Mouse (Mus musculus): ENCODE data around the gene Man1c1.

Gene Man1c1

GRCm38 (mm10) chr4:134673882-134674463 lies 30.1 kb downstream of the Man1c1 start:
- peak; percentile 76 for DNase-seq

- no peak for DNase-seq
Measured at GRCm38 (mm10) chr4:134673151-134673550, 30.9 kb downstream of the Man1c1 start.

GRCm38 (mm10) chr4:134672326-134672725 lies 31.8 kb downstream of the Man1c1 start:
- no peak for DNase-seq

GRCm38 (mm10) chr4:134671660-134672173 lies 32.4 kb downstream of the Man1c1 start:
- no peak for DNase-seq

- DNase-seq = no peak
Measured at GRCm38 (mm10) chr4:134669742-134670354, 34.2 kb downstream of the Man1c1 start.

- peak; percentile 83 for DNase-seq
Measured at GRCm38 (mm10) chr4:134668355-134669028, 35.6 kb downstream of the Man1c1 start.

- DNase-seq = no peak
Measured at GRCm38 (mm10) chr4:134666391-134666790, 37.7 kb downstream of the Man1c1 start.

- DNase-seq = peak; percentile 59
Measured at GRCm38 (mm10) chr4:134663052-134663451, 41.0 kb downstream of the Man1c1 start.

- DNase-seq = peak; percentile 70
Measured at GRCm38 (mm10) chr4:134660630-134661183, 43.4 kb downstream of the Man1c1 start.

GRCm38 (mm10) chr4:134659354-134660301 lies 44.5 kb downstream of the Man1c1 start:
- DNase-seq = peak; percentile 48

- peak; percentile 81 for DNase-seq
Measured at GRCm38 (mm10) chr4:134657473-134657872, 46.6 kb downstream of the Man1c1 start.

- DNase-seq = no peak
Measured at GRCm38 (mm10) chr4:134654391-134654790, 49.7 kb downstream of the Man1c1 start.

- no peak for DNase-seq
Measured at GRCm38 (mm10) chr4:134652720-134653119, 51.4 kb downstream of the Man1c1 start.

- no peak for DNase-seq
Measured at GRCm38 (mm10) chr4:134652151-134652550, 51.9 kb downstream of the Man1c1 start.

GRCm38 (mm10) chr4:134651358-134651757 lies 52.7 kb downstream of the Man1c1 start:
- no peak for DNase-seq

GRCm38 (mm10) chr4:134645042-134645948 lies 58.8 kb downstream of the Man1c1 start:
- DNase-seq = no peak

GRCm38 (mm10) chr4:134644410-134644809 lies 59.7 kb downstream of the Man1c1 start:
- DNase-seq = no peak

- DNase-seq = no peak
Measured at GRCm38 (mm10) chr4:134641711-134642516, 62.2 kb downstream of the Man1c1 start.

GRCm38 (mm10) chr4:134639325-134639724 lies 64.8 kb downstream of the Man1c1 start:
- DNase-seq = no peak

GRCm38 (mm10) chr4:134638111-134638550 lies 66.0 kb downstream of the Man1c1 start:
- no peak for DNase-seq
